Mouse (Mus musculus) heart, embryonic 14.5 days (tissue): ENCODE data around the gene Olfr552. TPM values are rescaled to one million over a fixed set of nuclear protein-coding genes. Genes with fewer than 3 reads are reported as not detected.
A peak's percentile ranks its signal among the peaks of the same experiment; 100 is the strongest.

Source experiments
- ATAC-seq: fragments of 200-750 bp; cut with Nextera tagmentation; 2 replicates; pipeline ENCODE4 v1.8.0; 2017; ENCODE audit warnings: low read depth, moderate TSS enrichment; ENCODE audit not compliant: insufficient number of reproducible peaks, insufficient read depth, low FRiP score
- H3K27ac ChIP-seq, 2 experiments: fragments of 200-500 bp in 1 of 2; fragments of 300-500 bp in 1 of 2; sonication (generic) in 1 of 2; replicated peaks in 1 of 2; 2 replicates each; pipeline ENCODE4 v1.5.1; 2012 to 2014; ENCODE audit warnings: low read depth in 2 of 2, low read length in 2 of 2, control low read depth in 1 of 2, mild to moderate bottlenecking in 1 of 2, mixed read lengths in 1 of 2; ENCODE audit not compliant: control insufficient read depth in 1 of 2, insufficient read depth in 1 of 2
- H3K27me3 ChIP-seq: fragments of 300-500 bp; sonication (generic); 2 replicates; pipeline ENCODE4 v1.6.1; 2014; ENCODE audit warnings: mild to moderate bottlenecking, low read length, control low read depth; ENCODE audit not compliant: control insufficient read depth, insufficient read depth
- H3K36me3 ChIP-seq: fragments of 300-500 bp; sonication (generic); 2 replicates; pipeline ENCODE4 v1.6.1; 2014; ENCODE audit warnings: mild to moderate bottlenecking, control low read depth, low read length, mixed read lengths; ENCODE audit not compliant: control insufficient read depth, insufficient read depth
- H3K4me1 ChIP-seq, 2 experiments: fragments of 200-500 bp in 1 of 2; fragments of 300-500 bp in 1 of 2; sonication (generic) in 1 of 2; 2 replicates each; pipeline ENCODE4 v1.6.1; 2012 to 2014; ENCODE audit warnings: low read length in 2 of 2, control low read depth in 1 of 2, mixed read lengths in 1 of 2; ENCODE audit not compliant: control insufficient read depth in 2 of 2, insufficient read depth in 2 of 2
- H3K4me2 ChIP-seq: fragments of 300-500 bp; sonication (generic); 2 replicates; pipeline ENCODE4 v1.6.1; 2014; ENCODE audit warnings: mild to moderate bottlenecking, low read length
- H3K4me3 ChIP-seq, 2 experiments: fragments of 200-500 bp in 1 of 2; fragments of 300-500 bp in 1 of 2; sonication (generic) in 1 of 2; 2 replicates each; pipeline ENCODE4 v1.5.1; 2012 to 2014; ENCODE audit warnings: low read length in 2 of 2, mild to moderate bottlenecking in 2 of 2, control low read depth in 1 of 2, low read depth in 1 of 2, moderate library complexity in 1 of 2; ENCODE audit not compliant: control insufficient read depth in 1 of 2, insufficient read depth in 1 of 2
- H3K9ac ChIP-seq: fragments of 300-500 bp; sonication (generic); 2 replicates; pipeline ENCODE4 v1.6.1; 2014; ENCODE audit warnings: mild to moderate bottlenecking, low read length
- H3K9me3 ChIP-seq: fragments of 300-500 bp; sonication (generic); 2 replicates; pipeline ENCODE4 v1.6.1; 2016; ENCODE audit warnings: low read length, control low read depth; ENCODE audit not compliant: control insufficient read depth
- WGBS: fragments of 180-500 bp; shearing (Covaris S2); extraction: QIAGEN DNeasy Blood & Tissue Kit; methylation state at CpG from one replicate; pipeline ENCODE4 v1.1.7; 2014; 5-methylcytosine and 5-hydroxymethylcytosine counted together
- polyA plus RNA-seq: library from polyadenylated mRNA; unstranded; fragments of >200 nt; fragmentation: Nextera tagmentation; extraction: Ambion mirVana; gene quantifications from 2 replicates; pipeline ENCODE4 v1.2.1, GENCODE M21; 2014

Gene Olfr552
- not detected in 2 replicates for polyA plus RNA-seq

DNA sequence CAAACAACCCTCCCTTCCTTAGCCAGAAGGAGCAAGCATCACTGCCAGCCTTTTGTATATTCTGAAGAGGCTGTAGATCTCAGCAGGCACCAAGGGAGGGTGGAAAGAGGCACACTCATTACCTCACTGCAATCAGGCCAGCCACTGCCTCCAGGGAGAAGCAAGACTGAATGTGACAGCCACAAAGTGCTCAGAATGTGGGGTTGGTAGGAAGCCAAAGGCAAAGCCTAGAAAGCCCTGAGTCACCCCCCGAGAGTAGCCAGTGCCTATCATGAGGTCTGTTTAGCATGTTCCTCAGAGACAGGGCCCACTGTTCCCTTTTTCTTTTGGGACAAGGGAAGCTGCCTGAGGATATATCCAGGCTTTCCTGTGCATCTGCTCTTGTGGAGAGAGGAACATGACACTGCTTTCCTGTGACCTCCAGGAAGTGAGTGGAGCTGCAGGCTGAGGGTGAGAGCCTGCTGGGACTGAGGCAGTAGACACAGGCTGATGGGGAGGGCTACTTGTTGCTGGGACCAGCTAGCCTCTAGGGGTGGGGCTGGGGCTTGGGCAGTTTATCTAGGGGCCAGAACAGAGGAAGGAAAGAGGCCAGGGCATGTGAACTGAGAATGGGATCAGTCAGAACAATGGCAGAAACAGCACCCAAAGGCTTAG is at the start of gene Olfr552:
Olfr552 (plus strand) TSS at position 393 of the 654 bp plus-strand sequence.
- Histone ChIP-seq H3K4me1 (no peaks in the 10 kb centered on the region), H3K27me3 (no peaks in the 10 kb centered on the region), H3K27ac (no peak within 1 kb of the TSS), H3K9ac (no peak within 1 kb of the TSS), H3K4me2 (no peak within 1 kb of the TSS), H3K36me3 (no peaks in the 10 kb centered on the region), H3K9me3 (no peaks in the 10 kb centered on the region), H3K4me3 (no peak within 1 kb of the TSS)
- 52% methylated on average over 1 of the region's 1 CpGs for WGBS
- ATAC-seq, result no peak

DNA sequence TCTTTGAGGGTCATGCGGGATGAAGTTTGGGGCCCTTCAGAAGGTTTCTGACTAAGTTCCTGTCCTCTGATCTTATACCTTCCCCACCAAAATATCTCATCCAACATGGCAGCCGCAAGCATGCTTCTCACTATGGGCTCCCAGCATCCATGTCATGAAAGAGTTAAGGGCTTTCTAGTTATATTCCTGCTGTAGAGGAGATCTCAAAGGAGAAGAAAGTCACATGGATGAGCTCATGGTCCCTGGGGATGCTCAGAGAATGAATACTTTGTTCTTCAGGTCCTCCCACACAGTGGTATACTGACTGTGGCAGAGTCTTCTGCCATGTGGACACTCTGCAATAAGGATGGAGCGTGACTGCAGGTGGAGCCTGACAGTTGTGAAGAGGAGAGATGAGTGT is 48.0 kb upstream of the Olfr552 start, which contains the start of gene Olfr549:
Olfr549 (plus strand) TSS at position 301 of the 400 bp plus-strand sequence.
- no peaks in the 10 kb centered on the region for H3K4me1 ChIP-seq
- H3K27ac ChIP-seq, result no peak within 1 kb of the TSS
- H3K4me2 ChIP-seq, result no peak within 1 kb of the TSS
- H3K9ac ChIP-seq, result no peak within 1 kb of the TSS
- ATAC-seq, result no peak
- H3K27me3 ChIP-seq, result no peaks in the 10 kb centered on the region
- 80% methylated on average over 3 of the region's 3 CpGs for WGBS
- H3K36me3 ChIP-seq, result no peaks in the 10 kb centered on the region
- no peaks in the 10 kb centered on the region for H3K9me3 ChIP-seq
- H3K4me3 ChIP-seq, result no peak within 1 kb of the TSS

DNA sequence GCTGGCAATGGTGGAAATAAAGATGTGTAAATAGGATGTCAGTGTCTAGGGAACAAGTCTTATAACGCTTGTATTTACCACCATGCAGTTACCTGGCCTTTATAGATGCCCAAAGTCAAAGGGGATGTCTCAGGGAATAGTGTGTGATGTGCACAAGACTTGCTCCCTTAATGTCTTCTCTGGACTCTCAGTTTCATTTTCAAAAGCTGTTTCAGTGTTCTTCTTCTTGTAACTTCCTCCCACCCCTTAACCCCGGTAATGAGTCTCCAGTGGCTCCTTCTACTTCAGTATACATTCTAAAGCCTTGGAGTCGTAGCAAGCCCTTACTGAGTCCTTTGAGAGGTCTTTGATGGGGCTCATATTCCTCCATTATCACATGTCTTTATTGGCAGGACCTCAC is 44.3 kb upstream of the Olfr552 start:
- no peak overlapping the region for H3K27ac ChIP-seq
- 68% methylated on average over 3 of the region's 3 CpGs for WGBS
- no peaks in the 10 kb centered on the region for H3K27me3 ChIP-seq
- no peak for ATAC-seq
- no peaks in the 10 kb centered on the region for H3K36me3 ChIP-seq
- H3K9me3 ChIP-seq, result no peaks in the 10 kb centered on the region
- H3K4me2 ChIP-seq, result no peak overlapping the region
- H3K4me1 ChIP-seq, result no peaks in the 10 kb centered on the region
- H3K9ac ChIP-seq, result no peak overlapping the region
- H3K4me3 ChIP-seq, result no peak overlapping the region

DNA sequence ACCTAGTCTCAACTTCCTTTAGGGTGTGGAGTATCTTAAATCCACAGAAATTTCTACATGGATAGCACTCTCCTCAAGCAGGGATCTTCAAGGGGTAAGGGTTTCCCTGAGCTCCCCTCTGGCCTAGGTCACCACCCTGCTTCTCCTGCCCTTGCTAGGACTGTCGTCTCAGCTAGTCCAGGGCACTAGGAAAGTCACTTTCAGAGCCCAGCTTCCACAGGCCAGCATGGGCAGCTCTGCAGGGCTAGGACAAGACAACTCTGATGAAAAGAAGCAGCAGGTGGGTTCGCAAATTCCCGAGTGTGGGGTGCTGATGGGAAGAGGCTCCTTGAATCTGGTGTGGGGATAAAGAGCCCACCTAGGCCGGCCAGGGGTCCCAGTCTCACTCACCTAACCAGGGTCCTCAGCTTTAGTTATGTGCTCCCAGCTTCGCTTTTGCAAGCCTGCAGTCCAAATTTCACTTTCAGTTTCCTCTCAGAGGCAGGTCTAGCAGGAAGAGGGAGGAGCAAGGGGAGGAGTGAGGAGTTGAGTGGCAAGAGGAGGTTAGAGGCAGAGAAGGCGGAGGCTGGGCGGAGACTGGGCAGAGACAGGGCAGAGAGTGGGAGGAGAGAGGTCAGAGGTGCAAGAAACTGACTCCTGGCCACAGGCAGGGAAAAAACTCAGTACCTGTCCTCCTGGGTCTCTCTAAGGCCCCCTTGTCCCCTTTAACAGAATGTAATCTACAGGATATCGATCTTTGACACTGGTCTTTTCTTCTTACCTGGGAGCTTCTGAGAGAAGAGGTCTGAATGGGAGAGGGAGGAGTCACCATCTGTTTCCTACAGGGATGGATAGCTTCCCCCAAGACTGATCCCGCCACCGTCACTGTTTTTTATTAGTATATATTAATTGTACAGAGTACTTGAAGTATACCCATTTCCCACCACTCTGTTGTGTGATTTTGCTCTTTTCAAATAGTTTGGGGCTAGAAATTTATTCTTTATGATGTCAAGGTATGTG is 32.3 kb upstream of the Olfr552 start, which contains the start of gene Trim21:
Trim21 (minus strand) TSS at position 488 of the 999 bp plus-strand sequence.
- 18% methylated on average over 10 of the region's 10 CpGs for WGBS
- Histone ChIP-seq H3K4me1 (peaks cover 2 to 8% of the 10 kb centered on the region in 2 experiments; a peak in 2 of 4 replicates), H3K36me3 (no peaks in the 10 kb centered on the region), H3K27ac (peak within 1 kb of the TSS; percentile 31 to 56; a peak in 3 of 4 replicates), H3K4me3 (peak within 1 kb of the TSS; percentile 61 to 77), H3K9me3 (no peaks in the 10 kb centered on the region), H3K4me2 (peak within 1 kb of the TSS; percentile 81), H3K9ac (peak within 1 kb of the TSS; percentile 74), H3K27me3 (no peaks in the 10 kb centered on the region)
- ATAC-seq, result peak; percentile 96

DNA sequence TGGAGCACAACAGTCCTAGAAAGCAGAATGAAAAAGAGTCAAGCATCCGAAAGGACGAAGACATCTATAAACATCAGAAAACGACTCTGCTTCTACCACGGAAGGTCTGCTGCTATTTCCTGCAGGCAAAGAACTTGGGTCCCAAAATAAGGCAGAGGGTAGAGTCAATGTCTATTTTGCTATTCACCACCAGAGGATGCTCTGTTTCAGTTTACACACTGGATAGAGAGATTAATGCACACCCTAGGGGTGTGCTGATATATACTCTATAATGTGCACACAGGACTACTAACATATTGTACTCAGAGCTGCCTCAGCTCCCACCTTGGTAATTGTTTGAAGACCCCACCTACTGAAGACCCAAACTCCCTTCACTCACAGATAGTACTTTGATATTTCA is 31.4 kb upstream of the Olfr552 start:
- Histone ChIP-seq H3K9me3 (no peaks in the 10 kb centered on the region), H3K36me3 (no peaks in the 10 kb centered on the region), H3K9ac (no peak overlapping the region), H3K27me3 (no peaks in the 10 kb centered on the region), H3K4me1 (peaks cover 2 to 8% of the 10 kb centered on the region in 2 experiments; a peak in 2 of 4 replicates), H3K4me3 (no peak overlapping the region), H3K27ac (no peak overlapping the region), H3K4me2 (no peak overlapping the region)
- WGBS, result 85% methylated on average over 4 of the region's 4 CpGs
- no peak for ATAC-seq

DNA sequence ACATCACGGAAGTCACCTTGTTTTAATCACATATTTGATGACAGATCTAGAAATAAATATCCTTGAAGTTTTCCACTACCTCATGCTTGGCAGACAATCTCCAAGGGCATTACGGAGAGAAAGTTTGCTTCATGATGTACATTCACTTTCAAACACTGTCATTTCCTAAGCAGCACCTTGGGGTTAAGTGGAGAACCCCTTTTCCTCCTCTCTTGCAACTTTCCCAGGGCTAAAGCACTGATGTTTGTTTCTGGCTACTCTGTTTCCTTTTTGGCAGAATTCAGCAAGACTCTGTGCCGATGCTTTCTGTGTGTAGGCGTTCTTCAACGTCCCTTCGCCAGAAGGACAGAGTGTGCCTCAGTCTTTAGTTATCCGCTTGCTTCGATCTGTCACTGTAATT is 26.4 kb upstream of the Olfr552 start, which contains the start of gene Olfr550:
Olfr550 (plus strand) TSS at position 301 of the 400 bp plus-strand sequence.
- Histone ChIP-seq H3K9me3 (no peaks in the 10 kb centered on the region), H3K27me3 (no peaks in the 10 kb centered on the region), H3K9ac (no peak within 1 kb of the TSS), H3K4me3 (no peak within 1 kb of the TSS), H3K4me1 (no peaks in the 10 kb centered on the region), H3K36me3 (no peaks in the 10 kb centered on the region), H3K27ac (no peak within 1 kb of the TSS), H3K4me2 (no peak within 1 kb of the TSS)
- 85% methylated on average over 8 of the region's 8 CpGs for WGBS
- ATAC-seq, result no peak

DNA sequence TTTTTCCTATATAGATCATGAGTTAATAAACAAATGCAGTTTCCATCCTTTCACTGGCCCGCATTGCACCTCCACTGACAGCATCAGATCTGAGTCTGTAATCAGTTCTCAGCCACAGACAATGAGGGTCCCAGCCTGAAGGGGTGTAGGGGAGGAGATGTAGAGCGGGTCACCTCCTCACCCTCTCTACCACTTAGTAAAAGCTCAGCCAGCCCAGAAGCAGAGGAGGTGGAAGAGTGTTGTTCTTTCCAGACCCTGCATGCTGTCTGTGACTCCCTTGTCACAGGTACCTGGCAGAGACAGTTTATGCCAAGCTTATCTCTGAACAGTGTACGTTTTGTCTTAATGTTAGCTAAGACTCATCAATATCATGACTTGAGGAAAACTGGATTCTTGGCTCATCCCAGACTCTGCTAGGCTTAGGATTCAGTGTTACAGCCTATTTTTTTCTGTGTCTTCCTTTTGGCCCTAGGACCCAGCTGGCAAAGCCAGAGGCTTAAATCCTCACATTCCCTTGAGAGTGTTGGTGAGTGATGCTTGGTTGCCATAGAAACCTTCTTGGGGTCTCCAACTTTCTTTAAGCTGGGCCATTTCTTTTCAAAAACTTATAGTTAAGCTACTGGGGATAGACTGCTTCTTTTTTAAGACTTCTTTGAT is 24.3 kb upstream of the Olfr552 start:
- Histone ChIP-seq H3K9ac (no peak overlapping the region), H3K4me1 (no peaks in the 10 kb centered on the region), H3K9me3 (no peaks in the 10 kb centered on the region), H3K36me3 (no peaks in the 10 kb centered on the region), H3K27me3 (no peaks in the 10 kb centered on the region), H3K4me2 (no peak overlapping the region), H3K4me3 (no peak overlapping the region), H3K27ac (no peak overlapping the region)
- WGBS, result 62% methylated on average over 3 of the region's 3 CpGs
- no peak for ATAC-seq
